Mouse (Mus musculus) embryonic facial prominence, embryonic 14.5 days (tissue): ENCODE measurements around the gene Cdc73. TPM values are rescaled to one million over a fixed set of nuclear protein-coding genes. Genes with fewer than 3 reads are reported as not detected.

Experiments used
- ATAC-seq: fragments of 200-750 bp; cut with Nextera tagmentation; 2 replicates; pipeline ENCODE4 v1.8.0; 2017; ENCODE audit warnings: low read depth, moderate number of reproducible peaks, moderate TSS enrichment
- DNase-seq: peaks from one replicate; pipeline ENCODE4 v3.0.0-alpha.2; 2015; ENCODE audit warnings: low spot score
- H3K27ac ChIP-seq: fragments of 300-500 bp; sonication (generic); replicated peaks from 2 replicates; pipeline ENCODE4 v1.5.1; 2014; ENCODE audit warnings: low read depth, mild to moderate bottlenecking, low read length, moderate library complexity
- H3K27me3 ChIP-seq: fragments of 300-500 bp; sonication (generic); replicated peaks from 2 replicates; pipeline ENCODE4 v1.6.1; 2014; ENCODE audit warnings: low read length; ENCODE audit not compliant: control insufficient read depth, insufficient read depth
- H3K36me3 ChIP-seq: fragments of 300-500 bp; sonication (generic); 2 replicates; pipeline ENCODE4 v1.6.1; 2014; ENCODE audit warnings: low read length, mixed read lengths; ENCODE audit not compliant: control insufficient read depth, insufficient read depth
- H3K4me1 ChIP-seq: fragments of 300-500 bp; sonication (generic); 2 replicates; pipeline ENCODE4 v1.6.1; 2014; ENCODE audit warnings: antibody characterized with exemption, low read length; ENCODE audit not compliant: control insufficient read depth, insufficient read depth
- H3K4me2 ChIP-seq: fragments of 300-500 bp; sonication (generic); 2 replicates; pipeline ENCODE4 v1.6.1; 2014; ENCODE audit warnings: low read depth, mild to moderate bottlenecking, low read length, moderate library complexity, mixed read lengths
- H3K4me3 ChIP-seq: fragments of 300-500 bp; sonication (generic); 2 replicates; pipeline ENCODE4 v1.5.1; 2014; ENCODE audit warnings: low read depth, mild to moderate bottlenecking, low read length
- H3K9ac ChIP-seq: fragments of 300-500 bp; sonication (generic); 2 replicates; pipeline ENCODE4 v1.6.1; 2014; ENCODE audit warnings: low read depth, mild to moderate bottlenecking, low read length, moderate library complexity, mixed read lengths
- H3K9me3 ChIP-seq: fragments of 300-500 bp; sonication (generic); 2 replicates; pipeline ENCODE4 v1.6.1; 2016; ENCODE audit warnings: low read length; ENCODE audit not compliant: control insufficient read depth
- WGBS: fragments of 180-500 bp; shearing (Covaris S2); extraction: QIAGEN DNeasy Blood & Tissue Kit; methylation state at CpG from one replicate; pipeline ENCODE4 v1.1.7; 2014; 5-methylcytosine and 5-hydroxymethylcytosine counted together
- polyA plus RNA-seq: library from polyadenylated mRNA; unstranded; fragments of >200 nt; fragmentation: Nextera tagmentation; extraction: Ambion mirVana; gene quantifications from 2 replicates; pipeline ENCODE4 v1.2.1, GENCODE M21; 2014

Cdc73 gene
- polyA plus RNA-seq, 1 experiment from 2014 or later, result 23.7 TPM

DNA sequence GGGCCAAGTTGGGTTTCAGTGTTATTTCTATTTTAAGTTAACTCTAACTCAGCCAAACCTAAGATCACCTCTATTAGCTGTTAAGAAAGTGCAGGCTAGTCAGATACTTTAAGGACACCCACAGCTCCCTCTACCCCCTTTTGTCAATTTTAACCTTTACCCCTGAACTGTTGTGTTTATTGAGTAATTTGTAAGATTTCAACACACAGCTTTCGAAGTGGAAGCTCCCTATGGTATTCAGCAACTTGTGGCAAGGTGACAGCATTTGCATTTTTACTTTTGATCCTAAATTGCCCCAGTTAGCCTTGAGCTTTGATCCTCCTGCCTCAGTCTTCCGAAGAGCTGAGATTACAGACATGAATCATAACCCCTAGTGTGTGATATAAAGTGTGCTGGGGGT, 148.1 kb downstream of the Cdc73 start:
- Histone ChIP-seq H3K27me3 (no peaks in the 10 kb centered on the region), H3K4me2 (no peak overlapping the region), H3K4me3 (no peak overlapping the region), H3K27ac (no peak overlapping the region), H3K36me3 (no peaks in the 10 kb centered on the region), H3K9me3 (no peaks in the 10 kb centered on the region), H3K4me1 (no peaks in the 10 kb centered on the region), H3K9ac (no peak overlapping the region)
- no peak for DNase-seq
- ATAC-seq, result no peak
- 52% methylated on average over 2 of the region's 2 CpGs for WGBS

Other genes with a start within 250 kb of the Cdc73 start
- gene B3galt2, start 62.2 kb downstream of the Cdc73 start, polyA plus RNA-seq, result 2.2 and 2.3 TPM in 2 replicates
- gene Glrx2, start 13.4 kb upstream of the Cdc73 start, polyA plus RNA-seq, result 71.6 and 71.7 TPM in 2 replicates
- gene Trove2, start 74.2 kb upstream of the Cdc73 start, polyA plus RNA-seq, result 17.4 and 19.4 TPM in 2 replicates
- 56.1 and 68.9 TPM in 2 replicates for gene Uchl5, start 74.4 kb upstream of the Cdc73 start, polyA plus RNA-seq